Comparison of ENCODE assay signal across 8 mouse cellular contexts in the genomic region with DNA sequence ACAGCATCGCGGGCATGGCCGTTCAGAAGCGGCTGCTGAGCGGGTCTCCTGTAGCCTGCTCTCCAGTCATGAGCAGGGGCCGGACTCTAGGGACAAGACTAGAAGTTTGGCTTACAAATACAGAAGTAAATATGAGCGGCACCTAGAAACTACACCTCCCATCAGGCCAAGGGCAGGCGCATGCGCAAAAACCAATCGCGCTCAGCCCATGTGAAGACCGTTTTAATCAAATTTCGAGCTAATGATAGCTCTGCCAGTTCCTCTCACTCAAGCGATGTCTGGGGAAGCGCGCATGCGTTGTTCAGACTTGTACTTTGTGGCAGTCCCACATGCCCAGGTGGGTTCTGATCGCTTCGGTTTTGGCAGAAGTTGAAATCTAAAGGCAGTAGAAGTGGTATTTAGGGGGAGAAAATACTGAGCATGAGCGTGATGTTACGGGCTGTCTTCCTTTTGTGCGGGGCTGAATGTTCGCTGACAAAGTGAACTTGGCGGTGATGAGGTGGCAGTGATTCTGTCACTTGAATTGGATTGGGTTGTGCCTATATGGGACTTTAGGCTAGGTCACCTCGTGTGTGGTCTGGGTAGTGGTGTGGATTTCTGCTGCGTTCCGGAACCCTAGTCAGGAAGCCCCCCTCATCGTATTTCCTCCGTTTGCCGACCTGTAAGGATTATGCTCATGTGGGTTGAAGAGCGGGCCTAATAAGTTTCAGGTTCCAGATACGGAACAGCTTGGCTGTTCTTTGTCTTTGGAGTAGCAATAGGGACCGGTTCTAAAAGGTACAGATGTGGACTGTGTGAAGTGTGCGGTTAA. TPM values are rescaled to one million over a fixed set of nuclear protein-coding genes. Genes with fewer than 3 reads are reported as not detected.
A peak's percentile ranks its signal among the peaks of the same experiment; 100 is the strongest.
DNase-seq lines count a peak whose midpoint lies in the region; ATAC-seq lines count a peak whose summit lies in the region.

TSS of gene Arsk (minus strand) at position 168 of the 811 bp plus-strand sequence.
TSS of gene Ttc37 (plus strand) at position 242 of the 811 bp plus-strand sequence.

- no peaks in the 10 kb centered on the region for H3K27me3 ChIP-seq in hindbrain, embryonic 14.5 days (ENCODE audit: control insufficient read depth, insufficient read depth, low read length)

- peak within 1 kb of the TSS; percentile 85 for H3K4me2 ChIP-seq in hindbrain, embryonic 14.5 days (replicated peaks)

- peak within 1 kb of the TSS; percentile 68; the same call in 1 of the 2 replicates for H3K27ac ChIP-seq in hindbrain, embryonic 14.5 days

- H3K36me3 ChIP-seq in hindbrain, embryonic 14.5 days (replicated peaks; ENCODE audit: control insufficient read depth, insufficient read depth): no peaks in the 10 kb centered on the region; the same call in 1 of the 2 replicates

- H3K9me3 ChIP-seq in hindbrain, embryonic 14.5 days (ENCODE audit: control insufficient read depth, low read length): no peaks in the 10 kb centered on the region

- H3K9ac ChIP-seq in hindbrain, embryonic 14.5 days: peak within 1 kb of the TSS; percentile 71

- H3K4me3 ChIP-seq in hindbrain, embryonic 14.5 days (replicated peaks; ENCODE audit: low read length): peak within 1 kb of the TSS; percentile 70

- peak; percentile 99 for ATAC-seq in hindbrain, embryonic 14.5 days (ENCODE audit: low FRiP score)

- peaks cover 9% of the 10 kb centered on the region; the same call in 1 of the 2 replicates for H3K4me1 ChIP-seq in hindbrain, embryonic 14.5 days (replicated peaks; ENCODE audit: control insufficient read depth, insufficient read depth, low read length)

- DNase-seq in R1 (ENCODE audit: low read depth, low spot score): peak; percentile 99
- DNase-seq in cerebellum, postnatal 25 days: peak; percentile 90 to 95
- peak; percentile 83 to 89 for DNase-seq in frontal cortex, postnatal 25 days (ENCODE audit: low spot score in 2 of 2)
- DNase-seq in hindbrain, embryonic 14.5 days (ENCODE audit: low spot score): peak; percentile 97
- peak; percentile 91 for DNase-seq in layer of hippocampus, postnatal 36 days
- peak; percentile 95 for DNase-seq in lung, postnatal 36 days
- DNase-seq in retina, postnatal 1 day: peak; percentile 97
- DNase-seq in urinary bladder, adult 18-20 months (ENCODE audit: low spot score in 2 of 2): peak; percentile 72 to 92

- WGBS in hindbrain, embryonic 14.5 days: under 1% methylated on average over 34 of the region's 34 CpGs

RNA-seq across cellular contexts. Expression of gene Arsk, which starts in this region (rescaled TPM):
- polyA plus RNA-seq in hindbrain, embryonic 14.5 days (2014; fragmentation: Nextera tagmentation; extraction: Ambion mirVana): 4.1 and 4.9 TPM in 2 replicates
- 1 to 10 TPM; 5.1 to 6.8 TPM for total RNA-seq in layer of hippocampus, postnatal 36 days (2021)

RNA-seq across cellular contexts. Expression of gene Ttc37, which starts in this region (rescaled TPM):
- 15.7 and 16.1 TPM in 2 replicates for polyA plus RNA-seq in hindbrain, embryonic 14.5 days (2014; fragmentation: Nextera tagmentation; extraction: Ambion mirVana)
- 10 to 100 TPM; 20.9 to 24.4 TPM for total RNA-seq in layer of hippocampus, postnatal 36 days (2021)

Comparison
In these comparisons a context has a peak if more than half of its experiments do, and no peak if none do; other contexts are left out.
1. Peak in every context shown above with its lines: DNase-seq, ATAC-seq, H3K4me3 ChIP-seq and H3K27ac ChIP-seq.